Mouse (Mus musculus): ENCODE measurements around the gene Ndufaf4. TPM values are rescaled to one million over a fixed set of nuclear protein-coding genes. Genes with fewer than 3 reads are reported as not detected.

Ndufaf4 gene
- polyA plus RNA-seq, 1 experiment from 2014 or later, result 68.0 TPM

GRCm38 (mm10) chr4:24915631-24916030 is 17.7 kb downstream of the Ndufaf4 start:
- WGBS, result 89% methylated on average over 2 of the region's 2 CpGs
- no peak for ATAC-seq
- Histone ChIP-seq H3K27ac (no peak overlapping the region), H3K27me3 (replicated peaks) (no peaks in the 10 kb centered on the region), H3K4me2 (replicated peaks) (no peak overlapping the region), H3K9ac (no peak overlapping the region), H3K36me3 (no peaks in the 10 kb centered on the region), H3K4me1 (replicated peaks) (no peaks in the 10 kb centered on the region), H3K4me3 (replicated peaks) (no peak overlapping the region), H3K9me3 (no peaks in the 10 kb centered on the region)

GRCm38 (mm10) chr4:24920006-24920577 is 22.2 kb downstream of the Ndufaf4 start:
- Histone ChIP-seq H3K4me3 (replicated peaks) (no peak overlapping the region), H3K4me2 (replicated peaks) (no peak overlapping the region), H3K27ac (no peak overlapping the region), H3K9ac (no peak overlapping the region), H3K27me3 (replicated peaks) (no peaks in the 10 kb centered on the region), H3K9me3 (no peaks in the 10 kb centered on the region), H3K36me3 (no peaks in the 10 kb centered on the region), H3K4me1 (replicated peaks) (no peaks in the 10 kb centered on the region)
- 52% methylated on average over 5 of the region's 5 CpGs for WGBS
- no peak for ATAC-seq

DNA sequence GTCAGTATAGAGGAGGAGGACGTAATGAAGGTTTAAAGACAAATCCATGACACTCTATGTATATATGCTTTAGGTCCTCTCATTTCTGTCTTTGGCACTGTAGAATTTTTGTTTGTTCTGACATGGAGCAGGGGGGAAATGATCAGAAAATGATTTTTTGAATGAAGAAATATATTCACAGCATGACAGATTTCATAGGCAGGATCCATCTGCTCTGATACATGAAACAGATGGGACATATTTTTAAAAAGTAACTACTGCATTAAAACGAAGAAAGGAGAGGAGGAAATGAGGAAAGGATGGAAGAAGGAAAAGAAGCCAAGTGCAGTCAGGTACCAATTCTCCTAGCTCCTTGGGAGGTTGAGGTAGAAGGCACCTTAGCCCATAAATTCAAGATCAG is 26.8 kb downstream of the Ndufaf4 start:
- Histone ChIP-seq H3K27ac (no peak overlapping the region), H3K27me3 (replicated peaks) (no peaks in the 10 kb centered on the region), H3K36me3 (no peaks in the 10 kb centered on the region), H3K4me1 (replicated peaks) (no peaks in the 10 kb centered on the region), H3K4me2 (replicated peaks) (no peak overlapping the region), H3K4me3 (replicated peaks) (no peak overlapping the region), H3K9ac (no peak overlapping the region), H3K9me3 (no peaks in the 10 kb centered on the region)
- ATAC-seq, result no peak
- 74% methylated on average over 2 of the region's 2 CpGs for WGBS

DNA sequence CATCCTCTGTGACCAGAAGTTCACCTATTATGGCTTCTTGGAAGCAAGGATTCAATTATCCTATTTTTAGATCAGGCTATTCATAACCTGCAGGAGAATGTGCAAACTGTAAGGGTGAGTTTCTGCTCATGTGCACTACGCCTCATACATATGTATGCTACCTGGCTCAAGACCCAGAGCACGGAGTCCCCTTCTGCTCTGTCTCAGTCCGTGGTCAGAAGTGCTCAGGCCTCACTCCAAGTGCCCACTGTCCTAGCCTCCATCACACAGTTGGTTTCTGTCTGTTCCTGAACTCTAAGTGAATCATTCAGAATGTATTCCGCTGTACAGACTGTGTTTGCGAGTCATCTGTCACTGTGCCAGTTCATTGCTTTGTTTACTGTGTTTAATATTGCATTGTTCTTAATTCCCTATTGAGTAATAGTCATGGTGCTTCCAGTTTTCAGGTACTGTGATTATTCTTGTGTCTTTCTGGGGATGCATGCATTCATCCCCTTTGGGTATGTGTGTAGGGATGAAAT is 30.4 kb downstream of the Ndufaf4 start:
- Histone ChIP-seq H3K4me1 (replicated peaks) (no peaks in the 10 kb centered on the region), H3K4me2 (replicated peaks) (no peak overlapping the region), H3K9me3 (no peaks in the 10 kb centered on the region), H3K9ac (no peak overlapping the region), H3K36me3 (no peaks in the 10 kb centered on the region), H3K27me3 (replicated peaks) (no peaks in the 10 kb centered on the region), H3K4me3 (replicated peaks) (no peak overlapping the region), H3K27ac (no peak overlapping the region)
- 80% methylated on average over 5 of the region's 5 CpGs for WGBS
- ATAC-seq, result no peak

- H3K27me3 ChIP-seq (replicated peaks), result no peaks in the 10 kb centered on the region
- WGBS, result 81% methylated on average over 5 of the region's 5 CpGs
- ATAC-seq, result no peak
- H3K4me2 ChIP-seq (replicated peaks), result no peak overlapping the region
- no peak overlapping the region for H3K9ac ChIP-seq
- H3K4me1 ChIP-seq (replicated peaks), result no peaks in the 10 kb centered on the region
- no peak overlapping the region for H3K4me3 ChIP-seq (replicated peaks)
- H3K9me3 ChIP-seq, result no peaks in the 10 kb centered on the region
- no peak overlapping the region for H3K27ac ChIP-seq
- no peaks in the 10 kb centered on the region for H3K36me3 ChIP-seq
Measured at GRCm38 (mm10) chr4:24928926-24929325, 31.0 kb downstream of the Ndufaf4 start.

GRCm38 (mm10) chr4:24942728-24943424 is 45.0 kb downstream of the Ndufaf4 start:
- 61% methylated on average over 6 of the region's 6 CpGs for WGBS
- no peaks in the 10 kb centered on the region for H3K9me3 ChIP-seq
- H3K9ac ChIP-seq, result no peak overlapping the region
- H3K27ac ChIP-seq, result no peak overlapping the region
- H3K4me3 ChIP-seq (replicated peaks), result no peak overlapping the region
- no peaks in the 10 kb centered on the region for H3K36me3 ChIP-seq
- H3K27me3 ChIP-seq (replicated peaks), result no peaks in the 10 kb centered on the region
- no peaks in the 10 kb centered on the region for H3K4me1 ChIP-seq (replicated peaks)
- no peak overlapping the region for H3K4me2 ChIP-seq (replicated peaks)
- ATAC-seq, result no peak

Other genes with a start within 250 kb of the Ndufaf4 start
- gene Klhl32, start 47.0 kb upstream of the Ndufaf4 start, polyA plus RNA-seq (2015; fragmentation: Nextera tagmentation; extraction: Ambion mirVana), result 3.6 and 3.9 TPM in 2 replicates
- gene Gpr63, start 68.3 kb downstream of the Ndufaf4 start, polyA plus RNA-seq (2015; fragmentation: Nextera tagmentation; extraction: Ambion mirVana), result 0.73 and 0.97 TPM in 2 replicates

Measured in intestine, embryonic 15.5 days (tissue).